Mouse (Mus musculus): ENCODE data around the gene Pik3cd.
"Not testable (repeated sequence)": the region's sequence is repeated elsewhere in the genome, so short reads cannot be mapped to it uniquely, and the experiment has no call there.

Gene Pik3cd

DNA sequence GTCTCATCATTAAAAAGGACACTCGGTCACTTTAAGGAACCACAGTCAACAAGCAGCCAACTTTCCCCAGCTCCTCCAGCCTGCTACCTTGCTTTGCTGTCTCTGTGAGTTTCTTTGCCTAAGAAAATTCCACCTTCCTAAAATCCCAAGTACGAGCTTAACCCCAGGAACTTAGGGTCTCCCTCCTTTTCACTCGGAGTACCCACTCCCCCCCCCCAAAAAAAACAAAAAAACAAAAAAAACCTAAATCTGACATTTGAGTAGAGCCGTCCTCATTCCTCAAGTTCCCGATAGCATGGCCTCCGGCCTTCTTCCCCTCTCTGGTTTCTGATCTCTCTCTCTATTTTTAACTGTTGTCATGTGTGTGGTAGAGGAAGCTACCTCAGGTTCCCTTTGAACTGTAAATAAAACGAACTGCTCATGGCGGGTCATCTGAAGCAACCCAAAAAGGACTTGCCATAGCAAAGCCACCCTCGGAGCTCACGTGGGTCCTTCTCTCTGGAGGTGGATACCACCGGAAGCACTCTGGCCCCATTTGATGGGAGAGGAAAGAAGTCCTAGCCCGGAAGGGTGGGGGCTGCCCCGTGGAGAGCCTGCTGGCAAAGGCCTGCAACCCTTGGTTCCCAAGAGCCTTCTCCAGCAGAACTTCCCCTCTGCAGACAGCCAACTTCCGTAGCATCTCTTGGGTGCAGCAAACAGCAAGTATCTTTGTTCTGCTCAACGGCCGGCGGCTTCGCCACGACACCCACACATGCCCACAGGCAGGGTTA is at the start of gene Pik3cd:
Pik3cd (minus strand) TSS at position 362 of the 770 bp plus-strand sequence.
- peak in 1 of 2 experiments; percentile 20 for DNase-seq

DNA sequence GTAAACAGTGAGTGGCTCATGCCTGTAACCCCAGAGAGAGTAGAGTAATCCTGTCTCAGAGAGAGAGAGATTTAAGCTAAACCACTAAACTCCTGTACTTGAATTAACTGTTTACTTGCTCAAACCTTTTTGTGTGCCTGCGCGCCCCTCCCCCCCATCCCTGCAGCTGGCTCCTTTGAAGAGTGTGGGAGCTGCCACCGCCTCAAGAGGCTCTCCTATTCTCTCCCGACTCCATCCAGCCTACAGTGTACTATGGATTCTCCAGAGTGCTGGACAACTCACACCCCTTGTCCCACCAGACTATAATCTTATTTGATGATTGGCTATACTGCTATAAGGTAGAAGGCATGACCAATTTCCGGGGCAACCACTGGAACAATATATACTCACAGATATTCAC is 48.3 kb upstream of the Pik3cd start:
- no peak for DNase-seq

DNA sequence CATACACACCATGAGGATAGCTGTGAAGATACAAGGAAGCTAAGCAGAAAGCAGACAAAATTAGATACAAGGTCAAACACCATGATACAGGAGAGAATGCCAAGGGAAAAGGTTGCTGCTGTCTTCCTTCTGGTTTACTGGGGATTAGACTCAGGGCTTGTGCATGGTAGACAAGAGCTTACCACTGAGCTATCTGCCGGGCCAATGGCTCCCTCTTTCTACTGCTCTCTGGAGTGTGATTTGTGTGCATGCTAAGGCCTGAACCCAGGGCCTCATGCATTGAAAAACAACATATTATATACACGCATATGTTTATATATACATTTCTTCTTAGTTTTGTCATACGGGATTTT is 47.3 kb upstream of the Pik3cd start:
- not testable (repeated sequence) for DNase-seq

DNA sequence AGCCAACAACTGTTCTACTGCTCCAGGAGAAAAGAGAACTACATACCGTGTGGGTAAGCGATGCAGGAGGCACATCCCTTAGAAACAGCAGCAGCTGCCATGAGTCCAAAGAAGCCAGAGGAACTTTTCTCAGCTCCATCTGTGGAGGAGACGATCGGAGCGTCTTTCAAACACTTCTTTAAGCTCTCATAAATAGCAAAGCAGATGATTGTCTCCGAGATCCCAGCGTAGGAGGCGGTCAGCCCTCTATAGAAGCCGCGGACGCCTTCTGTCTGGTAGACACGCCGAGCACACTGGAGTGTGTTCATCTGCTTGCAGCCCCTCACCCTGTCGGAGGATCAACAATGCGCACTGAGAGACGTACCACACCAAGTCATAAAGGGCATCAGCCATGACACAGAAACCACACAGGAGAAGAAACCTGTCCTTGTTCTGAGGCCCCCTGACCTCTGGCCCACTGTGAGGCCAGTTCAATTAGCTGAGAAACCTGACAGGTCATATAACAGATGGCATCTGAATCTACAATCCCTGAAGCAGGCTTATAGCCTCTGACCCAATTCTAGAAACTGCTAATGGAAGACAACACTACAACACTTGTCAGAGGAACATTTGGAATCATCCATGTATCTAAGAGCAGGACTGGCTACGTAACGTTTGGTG is 46.8 kb upstream of the Pik3cd start:
- DNase-seq = no peak

GRCm38 (mm10) chr4:149744119-149744518 is 41.7 kb upstream of the Pik3cd start:
- no peak for DNase-seq

DNA sequence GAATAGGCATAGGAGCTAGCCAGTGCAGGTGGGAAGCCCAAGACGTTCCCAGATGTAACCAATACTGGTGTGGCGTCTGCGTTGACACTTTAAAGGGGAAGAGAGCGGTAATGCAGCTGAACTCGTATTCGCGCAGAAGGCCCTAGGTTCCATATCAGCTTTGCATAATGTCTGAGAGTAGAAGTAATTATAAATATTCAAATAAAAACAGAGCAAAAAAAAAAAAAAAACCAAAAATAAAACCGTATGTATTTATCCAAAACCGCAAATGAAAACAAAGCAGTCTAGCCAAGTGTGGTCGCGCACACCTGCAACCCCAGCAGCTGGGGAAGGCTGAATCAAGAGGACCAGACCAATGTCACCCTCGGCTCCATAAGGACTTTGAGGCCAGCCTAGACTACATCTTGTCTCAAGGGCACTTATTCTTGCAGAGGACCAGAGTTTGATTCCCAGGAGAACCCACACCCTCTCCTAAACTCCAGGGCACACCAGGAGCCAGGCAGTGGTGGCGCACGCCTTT is 39.7 kb upstream of the Pik3cd start:
- no peak for DNase-seq

- DNase-seq = no peak
These were observed 37.9 kb upstream of the Pik3cd start for GRCm38 (mm10) chr4:149740301-149740700.

- no peak for DNase-seq
These were observed 37.1 kb upstream of the Pik3cd start for GRCm38 (mm10) chr4:149739478-149739877.

DNA sequence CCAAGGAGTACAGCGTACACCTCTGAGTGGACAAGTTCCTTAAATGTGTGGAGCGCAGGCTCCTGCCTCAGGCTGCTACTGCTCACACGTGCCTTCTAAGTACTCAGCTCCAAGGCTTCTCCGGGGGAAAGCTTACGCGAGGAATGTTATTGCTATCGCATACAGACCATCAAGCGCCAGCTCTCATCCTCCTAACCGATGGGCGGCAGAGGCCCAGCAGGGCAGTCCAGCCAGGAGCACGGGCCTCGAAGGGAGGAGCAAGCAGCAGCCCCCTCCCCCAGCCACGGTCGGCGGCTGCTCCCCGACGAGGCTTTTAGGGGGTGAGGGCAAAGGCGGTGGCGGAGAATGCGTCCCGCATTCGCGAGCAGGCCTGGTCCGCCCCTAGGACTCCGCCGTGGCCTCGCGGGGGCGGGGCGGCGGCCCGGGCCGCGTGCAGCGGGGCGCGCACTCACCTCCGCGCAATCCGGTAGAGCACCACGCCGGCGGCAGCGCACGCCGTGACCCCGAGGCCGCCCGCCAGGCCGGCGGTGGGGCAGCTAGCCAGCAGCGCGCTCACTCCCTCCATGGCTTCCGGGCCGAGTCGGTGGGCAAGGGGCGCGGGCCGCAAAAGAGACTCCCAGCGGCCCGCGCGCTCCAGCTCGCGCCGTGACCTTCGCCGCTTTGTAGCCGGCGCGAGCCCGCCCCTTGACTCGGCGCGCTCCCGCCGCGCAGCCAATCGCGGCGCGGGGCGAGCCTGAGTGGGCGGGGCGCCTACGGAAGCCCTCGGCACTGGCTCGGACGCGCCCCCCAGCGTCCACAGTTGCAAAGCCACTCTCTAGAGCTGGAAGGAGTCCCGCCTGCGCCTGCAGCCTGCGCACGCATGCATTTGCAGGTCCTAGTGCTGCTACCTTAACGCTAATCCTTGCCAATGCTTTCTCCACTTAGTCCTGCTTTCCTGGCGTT is 35.3 kb upstream of the Pik3cd start, which contains the start of gene Tmem201:
Tmem201 (minus strand) TSS at position 662 of the 942 bp plus-strand sequence.
- peak; percentile 93 to 95 for DNase-seq

DNA sequence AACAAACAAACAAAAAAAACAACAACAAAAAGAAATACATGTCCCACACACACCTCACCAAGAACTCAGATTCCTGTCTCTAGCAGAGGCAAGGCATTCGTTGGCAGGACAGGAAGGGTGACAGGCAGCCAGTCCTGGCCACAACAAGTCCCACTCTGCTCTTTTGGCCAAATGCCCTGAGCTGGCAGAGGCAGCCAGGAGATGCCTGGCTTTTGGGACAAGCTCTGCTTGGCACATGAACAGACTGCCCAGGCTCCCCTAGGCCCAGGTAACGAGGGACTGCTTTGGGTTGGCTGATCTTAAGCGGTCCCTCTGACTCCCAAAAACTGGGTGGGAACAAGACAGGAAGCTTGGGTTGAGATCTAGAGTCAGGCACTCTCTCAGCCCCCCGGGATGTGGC is 34.2 kb upstream of the Pik3cd start:
- peak; percentile 68 to 69 for DNase-seq

- DNase-seq = no peak
These were observed 33.4 kb upstream of the Pik3cd start for GRCm38 (mm10) chr4:149735624-149736250.

- no peak for DNase-seq
These were observed 32.5 kb upstream of the Pik3cd start for GRCm38 (mm10) chr4:149734730-149735475.

DNA sequence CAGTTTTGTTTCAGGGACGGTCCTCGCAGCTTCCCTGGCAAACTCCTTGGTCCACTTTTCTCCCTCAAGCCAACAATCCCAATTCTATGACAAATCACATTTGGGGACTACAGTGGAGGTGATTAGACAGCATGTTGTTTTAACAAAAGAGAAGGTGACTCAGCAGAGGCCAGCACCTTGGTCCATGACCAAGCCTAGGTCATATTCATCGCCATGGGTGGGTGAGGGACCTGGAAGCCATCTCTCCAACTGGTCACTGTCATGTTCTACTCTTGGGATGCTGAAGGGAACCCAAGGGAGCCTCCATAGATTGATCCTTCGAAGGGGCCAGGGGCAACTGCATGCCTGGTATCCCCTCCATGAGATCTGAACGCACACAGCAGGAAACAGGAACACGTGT is 31.9 kb upstream of the Pik3cd start:
- DNase-seq = no peak

- DNase-seq = no peak
These were observed 31.4 kb upstream of the Pik3cd start for GRCm38 (mm10) chr4:149733748-149734147.

DNA sequence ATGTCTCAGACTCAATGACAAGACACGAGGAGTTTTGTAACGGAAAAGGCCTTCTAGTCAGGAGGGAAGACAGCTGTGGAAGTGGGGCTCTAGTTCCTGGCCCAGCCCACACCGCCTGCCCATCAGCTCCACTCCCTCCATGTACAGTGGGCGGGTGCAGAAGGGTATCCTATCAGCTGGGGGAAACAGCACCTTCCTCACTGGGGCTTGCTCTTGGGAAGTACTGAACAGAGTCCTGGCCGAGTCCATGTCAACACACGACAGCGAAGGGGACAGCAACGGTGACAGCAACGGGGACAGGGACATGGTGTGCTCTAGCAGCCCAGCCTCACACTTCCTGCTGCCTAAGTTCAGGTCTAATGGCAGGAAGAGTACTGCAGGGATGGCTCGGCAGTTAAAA is 30.4 kb upstream of the Pik3cd start:
- DNase-seq = peak in 1 of 2 experiments; percentile 23

DNA sequence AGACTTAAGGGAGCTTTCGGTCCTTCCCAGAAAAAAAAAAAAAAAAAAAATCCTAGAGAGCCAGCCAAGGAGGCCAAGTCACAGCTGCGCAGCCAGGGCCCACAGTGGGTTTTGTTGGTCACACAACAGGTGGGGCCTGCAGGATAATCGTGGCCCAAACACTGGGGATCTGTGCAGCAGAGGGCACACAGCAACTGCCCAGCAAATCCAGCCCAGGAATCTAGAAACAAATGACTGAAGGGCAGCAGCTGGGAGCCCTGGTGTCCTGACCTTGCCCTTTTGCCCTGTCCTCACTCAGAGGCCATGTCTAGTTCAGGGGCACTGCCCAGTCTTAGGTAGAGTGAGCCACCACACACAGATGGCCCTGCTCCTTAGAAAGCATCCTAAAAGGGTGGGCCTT is 29.9 kb upstream of the Pik3cd start:
- no peak for DNase-seq

GRCm38 (mm10) chr4:149730827-149731226 is 28.5 kb upstream of the Pik3cd start:
- no peak for DNase-seq

- peak; percentile 26 to 43 for DNase-seq
These were observed 26.4 kb upstream of the Pik3cd start for GRCm38 (mm10) chr4:149728810-149729209.

GRCm38 (mm10) chr4:149727636-149728035 is 25.3 kb upstream of the Pik3cd start:
- DNase-seq = no peak

DNA sequence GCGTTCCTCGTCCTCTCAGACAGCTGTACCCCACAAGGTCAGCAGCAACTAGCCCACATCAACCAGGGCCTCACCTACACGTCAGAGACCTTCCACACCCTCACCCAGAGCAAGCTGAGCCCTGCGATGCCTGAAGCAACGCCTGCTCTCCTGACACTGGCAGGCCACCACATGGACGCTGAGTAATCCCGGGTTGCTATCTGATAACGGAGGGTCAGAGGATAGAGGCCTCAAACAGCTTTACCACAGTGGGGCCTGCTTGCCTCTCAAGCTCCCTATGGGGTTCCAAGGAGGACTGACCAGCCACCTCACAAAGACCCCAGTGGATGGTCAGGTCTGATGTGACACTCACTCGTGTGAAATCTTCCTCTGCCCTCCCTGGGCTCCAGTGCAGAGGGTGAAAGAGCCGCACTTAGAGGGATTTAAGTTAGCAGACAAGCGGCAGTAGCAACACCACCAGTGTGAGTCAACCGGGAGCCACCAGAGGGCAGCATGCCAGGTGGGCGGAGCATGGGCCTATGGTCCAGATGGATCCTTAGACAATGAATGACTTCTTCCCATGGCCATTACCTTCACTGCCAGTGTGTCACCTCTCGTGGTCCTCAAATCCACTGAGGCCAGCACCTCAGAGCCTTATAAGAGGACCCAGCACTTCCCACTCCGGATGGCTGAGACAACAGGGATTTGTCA is 23.4 kb upstream of the Pik3cd start:
- DNase-seq = peak; percentile 72 to 87

DNA sequence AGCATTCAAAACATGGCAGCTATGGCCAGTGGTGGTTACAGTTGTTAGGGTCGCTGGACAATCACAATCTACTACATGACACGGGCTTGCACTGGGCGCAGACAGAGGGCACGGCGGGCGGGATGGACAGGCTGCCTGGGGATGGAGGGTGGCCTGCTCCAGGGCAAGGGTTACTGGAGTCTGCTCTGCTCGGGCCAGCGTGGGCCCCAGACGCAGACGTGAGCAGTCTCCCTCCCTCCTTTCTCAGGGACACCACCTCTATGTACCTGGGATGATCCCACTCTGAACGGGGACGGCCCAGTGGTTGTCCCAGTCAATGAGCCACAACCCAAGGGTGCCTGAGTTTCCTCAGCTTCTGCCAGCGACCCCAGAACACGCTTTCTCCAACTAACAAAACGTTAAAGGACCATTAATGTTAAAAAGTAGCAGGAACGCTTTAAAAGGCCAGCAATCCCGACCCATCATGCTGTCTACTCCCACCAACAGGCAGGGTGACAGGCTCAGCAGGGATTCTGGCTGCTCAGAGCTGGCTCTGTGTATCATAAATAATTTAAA is 22.6 kb upstream of the Pik3cd start:
- no peak for DNase-seq
